Mouse (Mus musculus) midbrain, postnatal 0 days (tissue): ENCODE data around the gene Eml3. TPM values are rescaled to one million over a fixed set of nuclear protein-coding genes. Genes with fewer than 3 reads are reported as not detected.

Source experiments
- ATAC-seq: fragments of 200-750 bp; cut with Nextera tagmentation; 2 replicates; pipeline ENCODE4 v1.8.0; 2017; ENCODE audit warnings: moderate number of reproducible peaks, mild to moderate bottlenecking, moderate TSS enrichment, moderate library complexity; ENCODE audit not compliant: low FRiP score
- DNase-seq: peaks from one replicate; pipeline ENCODE4 v3.0.0-alpha.2; 2015; ENCODE audit warnings: low spot score
- H3K27ac ChIP-seq: fragments of 300-500 bp; sonication (generic); 2 replicates; pipeline ENCODE4 v1.5.1; 2014; ENCODE audit warnings: low read depth, mild to moderate bottlenecking, low read length, mixed read lengths
- H3K27me3 ChIP-seq: fragments of 300-500 bp; sonication (generic); 2 replicates; pipeline ENCODE4 v1.6.1; 2014; ENCODE audit warnings: low read length, control low read depth, mixed read lengths; ENCODE audit not compliant: insufficient read depth
- H3K36me3 ChIP-seq: fragments of 300-500 bp; sonication (generic); 2 replicates; pipeline ENCODE4 v1.6.1; 2014; ENCODE audit warnings: low read length, control low read depth, mixed read lengths; ENCODE audit not compliant: insufficient read depth
- H3K4me1 ChIP-seq: fragments of 300-500 bp; sonication (generic); 2 replicates; pipeline ENCODE4 v1.6.1; 2014; ENCODE audit warnings: mild to moderate bottlenecking, control low read depth, antibody characterized with exemption, low read length, mixed read lengths; ENCODE audit not compliant: insufficient read depth
- H3K4me2 ChIP-seq: fragments of 300-500 bp; sonication (generic); 2 replicates; pipeline ENCODE4 v1.6.1; 2014; ENCODE audit warnings: low read depth, mild to moderate bottlenecking, low read length, mixed read lengths; ENCODE audit not compliant: poor library complexity, severe bottlenecking
- H3K4me3 ChIP-seq: fragments of 300-500 bp; sonication (generic); 2 replicates; pipeline ENCODE4 v1.5.1; 2014; ENCODE audit warnings: low read depth, mild to moderate bottlenecking, low read length, moderate library complexity
- H3K9ac ChIP-seq: fragments of 300-500 bp; sonication (generic); replicated peaks from 2 replicates; pipeline ENCODE4 v1.6.1; 2014; ENCODE audit warnings: mild to moderate bottlenecking, low read length, moderate library complexity, mixed read lengths; ENCODE audit not compliant: poor library complexity, severe bottlenecking
- H3K9me3 ChIP-seq: fragments of 300-500 bp; sonication (generic); 2 replicates; pipeline ENCODE4 v1.6.1; 2016; ENCODE audit warnings: low read length, control low read depth
- CTCF ChIP-seq: IDR thresholded peaks from 2 replicates; pipeline ENCODE4 v1.5.1; 2016; ENCODE audit warnings: antibody characterized with exemption, mild to moderate bottlenecking
- WGBS: fragments of 180-500 bp; shearing (Covaris S2); extraction: QIAGEN DNeasy Blood & Tissue Kit; methylation state at CpG from one replicate; pipeline ENCODE4 v1.1.7; 2014; 5-methylcytosine and 5-hydroxymethylcytosine counted together
- polyA plus RNA-seq: library from polyadenylated mRNA; unstranded; fragments of >200 nt; fragmentation: Nextera tagmentation; extraction: Ambion mirVana; gene quantifications from 2 replicates; pipeline ENCODE4 v1.2.1, GENCODE M21; 2015
- total RNA-seq: library from RNA; depleted of rRNA; stranded (reverse); fragments of >200 nt; gene quantifications from 2 replicates; pipeline ENCODE4 v1.2.3, GENCODE M21; 2014

The Eml3 gene
- total and polyA plus RNA-seq, 2 experiments from 2014 or later: 8.7 to 9.3 TPM

GRCm38 (mm10) chr19:8944062-8944461, 14.7 kb downstream of the Eml3 start:
- H3K27me3 ChIP-seq: no peaks in the 10 kb centered on the region
- 66% methylated on average over 5 of the region's 5 CpGs for WGBS
- no peak overlapping the region for H3K4me2 ChIP-seq
- H3K36me3 ChIP-seq: peaks cover 35% of the 10 kb centered on the region
- H3K9ac ChIP-seq: 0 out of 2 replicates have a peak overlapping the region, but pooled peaks have one; percentile 29
- H3K9me3 ChIP-seq: no peaks in the 10 kb centered on the region
- no peak for ATAC-seq
- H3K27ac ChIP-seq: no peak overlapping the region
- no peak for DNase-seq
- no peaks in the 10 kb centered on the region; the same call in 1 of the 2 replicates for H3K4me1 ChIP-seq
- no peak for TF ChIP-seq CTCF
- no peak overlapping the region for H3K4me3 ChIP-seq

GRCm38 (mm10) chr19:8944750-8945149, 15.4 kb downstream of the Eml3 start:
- H3K27me3 ChIP-seq: no peaks in the 10 kb centered on the region
- ATAC-seq (no peak), DNase-seq (peak; percentile 85)
- H3K4me1 ChIP-seq: no peaks in the 10 kb centered on the region; the same call in 1 of the 2 replicates
- H3K4me3 ChIP-seq: no peak overlapping the region
- no peak overlapping the region for H3K4me2 ChIP-seq
- WGBS: 36% methylated on average over 5 of the region's 5 CpGs
- H3K36me3 ChIP-seq: peaks cover 39% of the 10 kb centered on the region
- no peaks in the 10 kb centered on the region for H3K9me3 ChIP-seq
- TF ChIP-seq CTCF: no peak
- no peak overlapping the region for H3K27ac ChIP-seq
- peak overlapping the region; percentile 8; the same call in 1 of the 2 replicates for H3K9ac ChIP-seq

- DNase-seq: no peak
- H3K9me3 ChIP-seq: no peaks in the 10 kb centered on the region
- no peak overlapping the region for H3K4me2 ChIP-seq
- no peak for ATAC-seq
- no peak overlapping the region for H3K27ac ChIP-seq
- no peaks in the 10 kb centered on the region; the same call in 1 of the 2 replicates for H3K4me1 ChIP-seq
- H3K9ac ChIP-seq: peak overlapping the region; percentile 8; the same call in 1 of the 2 replicates
- H3K4me3 ChIP-seq: no peak overlapping the region
- H3K27me3 ChIP-seq: no peaks in the 10 kb centered on the region
- WGBS: 82% methylated on average over 6 of the region's 6 CpGs
- no peak for TF ChIP-seq CTCF
- peaks cover 42% of the 10 kb centered on the region for H3K36me3 ChIP-seq
These were observed 15.9 kb downstream of the Eml3 start for GRCm38 (mm10) chr19:8945251-8945650.

- Histone ChIP-seq H3K4me3 (no peak overlapping the region), H3K4me2 (no peak overlapping the region), H3K4me1 (no peaks in the 10 kb centered on the region), H3K27ac (no peak overlapping the region), H3K27me3 (no peaks in the 10 kb centered on the region), H3K9me3 (no peaks in the 10 kb centered on the region), H3K36me3 (peaks cover 56% of the 10 kb centered on the region), H3K9ac (no peak overlapping the region)
- ATAC-seq: no peak
- no peak for DNase-seq
- TF ChIP-seq CTCF: no peak
- WGBS: 94% methylated on average over 7 of the region's 7 CpGs
These were observed 17.6 kb downstream of the Eml3 start for GRCm38 (mm10) chr19:8946929-8947328.

GRCm38 (mm10) chr19:8950190-8950589, 20.8 kb downstream of the Eml3 start:
- Histone ChIP-seq H3K9me3 (no peaks in the 10 kb centered on the region), H3K4me2 (no peak overlapping the region), H3K36me3 (peaks cover 60% of the 10 kb centered on the region), H3K27ac (no peak overlapping the region), H3K9ac (no peak overlapping the region), H3K4me3 (no peak overlapping the region), H3K27me3 (no peaks in the 10 kb centered on the region), H3K4me1 (no peaks in the 10 kb centered on the region; the same call in 1 of the 2 replicates)
- DNase-seq: no peak
- no peak for TF ChIP-seq CTCF
- WGBS: 91% methylated on average over 5 of the region's 5 CpGs
- ATAC-seq: no peak

- DNase-seq (peak; percentile 34), ATAC-seq (no peak)
- H3K36me3 ChIP-seq: peaks cover 47% of the 10 kb centered on the region
- H3K9ac ChIP-seq: no peak overlapping the region
- no peaks in the 10 kb centered on the region for H3K27me3 ChIP-seq
- H3K9me3 ChIP-seq: no peaks in the 10 kb centered on the region
- no peaks in the 10 kb centered on the region; the same call in 1 of the 2 replicates for H3K4me1 ChIP-seq
- no peak overlapping the region for H3K4me3 ChIP-seq
- 0 out of 2 replicates have a peak overlapping the region, but pooled peaks have one; percentile 69 for H3K27ac ChIP-seq
- no peak overlapping the region for H3K4me2 ChIP-seq
- TF ChIP-seq CTCF: no peak
- 81% methylated on average over 9 of the region's 9 CpGs for WGBS
These were observed 22.9 kb downstream of the Eml3 start for GRCm38 (mm10) chr19:8952241-8952640.
